Mouse (Mus musculus) MEL (cell line): ENCODE results near the gene Tmem79. TPM values are rescaled to one million over a fixed set of nuclear protein-coding genes. Genes with fewer than 3 reads are reported as not detected.
"Not testable (repeated sequence)": the region's sequence is repeated elsewhere in the genome, so short reads cannot be mapped to it uniquely, and the experiment has no call there.

Source experiments
- DNase-seq: peaks from one replicate; pipeline ENCODE4 v3.0.0; 2011; ENCODE audit warnings: low read depth, low spot score
- H3K27ac ChIP-seq: 2 replicates; pipeline ENCODE4 v1.5.1; 2012; ENCODE audit warnings: low read depth, mild to moderate bottlenecking, control low read depth, low read length, moderate library complexity; ENCODE audit not compliant: control insufficient read depth
- H3K27me3 ChIP-seq, 2 experiments: fragments of 150-350 bp in 1 of 2; sonication (generic) in 1 of 2; 2 replicates each; pipeline ENCODE4 v1.6.1; 2012; ENCODE audit warnings: low read length in 2 of 2, mild to moderate bottlenecking in 2 of 2, improper control_type of control experiment in 1 of 2, moderate library complexity in 1 of 2; ENCODE audit not compliant: insufficient read depth in 2 of 2, control insufficient read depth in 1 of 2
- H3K36me3 ChIP-seq, 2 experiments: 2 replicates each; pipeline ENCODE4 v1.6.1; 2012 to 2014; ENCODE audit warnings: low read length in 2 of 2, improper control_type of control experiment in 1 of 2, inconsistent platforms in 1 of 2, mild to moderate bottlenecking in 1 of 2; ENCODE audit not compliant: insufficient read depth in 2 of 2, control insufficient read depth in 1 of 2
- H3K4me1 ChIP-seq, 2 experiments: fragments of 150-350 bp in 1 of 2; sonication (generic) in 1 of 2; 2 replicates each; pipeline ENCODE4 v1.6.1; 2012; ENCODE audit warnings: low read length in 2 of 2, improper control_type of control experiment in 1 of 2, mild to moderate bottlenecking in 1 of 2; ENCODE audit not compliant: insufficient read depth in 2 of 2, control insufficient read depth in 1 of 2
- H3K4me3 ChIP-seq, 2 experiments: fragments of 150-350 bp in 1 of 2; sonication (generic) in 1 of 2; 2 replicates each; pipeline ENCODE4 v1.5.1; 2012; ENCODE audit warnings: low read depth in 2 of 2, low read length in 2 of 2, mild to moderate bottlenecking in 2 of 2, moderate library complexity in 2 of 2, control low read depth in 1 of 2, improper control_type of control experiment in 1 of 2; ENCODE audit not compliant: control insufficient read depth in 1 of 2, insufficient read depth in 1 of 2
- H3K79me2 ChIP-seq: 2 replicates; pipeline ENCODE4 v1.6.1; 2012; ENCODE audit warnings: mild to moderate bottlenecking, low read length, moderate library complexity; ENCODE audit not compliant: control insufficient read depth, poor library complexity, insufficient read depth
- H3K9ac ChIP-seq: 2 replicates; pipeline ENCODE4 v1.6.1; 2012; ENCODE audit warnings: low read depth, mild to moderate bottlenecking, control low read depth, low read length, moderate library complexity; ENCODE audit not compliant: control insufficient read depth, poor library complexity, severe bottlenecking
- H3K9me3 ChIP-seq: fragments of 150-350 bp; sonication (generic); replicated peaks from 2 replicates; pipeline ENCODE4 v1.6.1; 2012; ENCODE audit warnings: mild to moderate bottlenecking, low read length, improper control_type of control experiment, moderate library complexity; ENCODE audit not compliant: insufficient read depth
- CHD2 ChIP-seq: IDR thresholded peaks from 2 replicates; pipeline ENCODE4 v1.6.1; 2011; ENCODE audit warnings: low read length, improper control_type of control experiment
- CTCF ChIP-seq, 3 experiments: IDR thresholded peaks in 2 of 3; conservative IDR thresholded peaks in 1 of 3; 2 replicates each; pipeline ENCODE4 v1.5.1; 2011 to 2012; ENCODE audit warnings: low read length in 3 of 3, low read depth in 2 of 3, mild to moderate bottlenecking in 2 of 3, improper control_type of control experiment in 1 of 3, inconsistent platforms in 1 of 3, mixed read lengths in 1 of 3, moderate library complexity in 1 of 3; ENCODE audit not compliant: control insufficient read depth in 1 of 3, insufficient read depth in 1 of 3, poor library complexity in 1 of 3, severe bottlenecking in 1 of 3
- EP300 ChIP-seq, 2 experiments: IDR thresholded peaks; 2 replicates each; pipeline ENCODE4 v1.6.1; 2011; ENCODE audit warnings: improper control_type of control experiment in 2 of 2, low read length in 2 of 2, low read depth in 1 of 2, mild to moderate bottlenecking in 1 of 2
- GATA1 ChIP-seq: IDR thresholded peaks from 2 replicates; pipeline ENCODE4 v1.6.1; 2011; ENCODE audit warnings: low read depth, low read length, improper control_type of control experiment
- HCFC1 ChIP-seq: IDR thresholded peaks from 2 replicates; pipeline ENCODE4 v1.6.1; 2012; ENCODE audit warnings: low read depth, mild to moderate bottlenecking, inconsistent platforms, low read length, improper control_type of control experiment, moderate library complexity
- JUND ChIP-seq: IDR thresholded peaks from 2 replicates; pipeline ENCODE4 v1.6.1; 2011; ENCODE audit warnings: low read depth, mild to moderate bottlenecking, improper control_type of control experiment, low read length
- KAT2A ChIP-seq: conservative IDR thresholded peaks from 2 replicates; pipeline ENCODE4 v1.6.1; 2012; ENCODE audit warnings: low read depth, low read length, improper control_type of control experiment, inconsistent platforms
- MAZ ChIP-seq: IDR thresholded peaks from 2 replicates; pipeline ENCODE4 v1.6.1; 2012; ENCODE audit warnings: low read depth, mild to moderate bottlenecking, inconsistent platforms, low read length, improper control_type of control experiment
- MXI1 ChIP-seq: IDR thresholded peaks from 2 replicates; pipeline ENCODE4 v1.6.1; 2011; ENCODE audit warnings: mild to moderate bottlenecking, low read depth, low read length, improper control_type of control experiment
- MYC ChIP-seq: IDR thresholded peaks from 2 replicates; pipeline ENCODE4 v1.6.1; 2011; ENCODE audit warnings: low read depth, mild to moderate bottlenecking, low read length, improper control_type of control experiment, moderate library complexity
- NRF1 ChIP-seq: IDR thresholded peaks from 2 replicates; pipeline ENCODE4 v1.6.1; 2014; ENCODE audit warnings: low read depth, mild to moderate bottlenecking, inconsistent platforms, low read length, improper control_type of control experiment, moderate library complexity; ENCODE audit not compliant: poor library complexity, insufficient read depth, severe bottlenecking
- POLR2A ChIP-seq, 2 experiments: IDR thresholded peaks; 2 replicates each; pipeline ENCODE4 v1.6.1; 2011 to 2012; ENCODE audit warnings: low read length in 2 of 2, mild to moderate bottlenecking in 2 of 2, control low read depth in 1 of 2, improper control_type of control experiment in 1 of 2, low read depth in 1 of 2, moderate library complexity in 1 of 2; ENCODE audit not compliant: control insufficient read depth in 1 of 2, insufficient read depth in 1 of 2, poor library complexity in 1 of 2
- POLR2AphosphoS2 ChIP-seq: IDR thresholded peaks from 2 replicates; pipeline ENCODE4 v1.6.1; 2011; ENCODE audit warnings: low read length, improper control_type of control experiment
- POLR2AphosphoS5 ChIP-seq: IDR thresholded peaks from 2 replicates; pipeline ENCODE4 v1.6.1; 2012; ENCODE audit warnings: low read depth, borderline replicate concordance, mild to moderate bottlenecking, inconsistent platforms, low read length, moderate library complexity, mixed read lengths
- SIN3A ChIP-seq: IDR thresholded peaks from 2 replicates; pipeline ENCODE4 v1.6.1; 2012; ENCODE audit warnings: low read length, improper control_type of control experiment, inconsistent platforms
- SMC3 ChIP-seq: IDR thresholded peaks from 2 replicates; pipeline ENCODE4 v1.6.1; 2011; ENCODE audit warnings: low read depth, low read length, improper control_type of control experiment
- TCF12 ChIP-seq: IDR thresholded peaks from 2 replicates; pipeline ENCODE4 v1.6.1; 2014; ENCODE audit warnings: low read depth, mild to moderate bottlenecking, inconsistent platforms, low read length, improper control_type of control experiment, moderate library complexity
- UBTF ChIP-seq: IDR thresholded peaks from 2 replicates; pipeline ENCODE4 v1.6.1; 2012; ENCODE audit warnings: low read depth, mild to moderate bottlenecking, inconsistent platforms, low read length, improper control_type of control experiment, moderate library complexity, borderline replicate concordance; ENCODE audit not compliant: insufficient read depth
- USF1 ChIP-seq: IDR thresholded peaks from 2 replicates; pipeline ENCODE4 v1.6.1; 2014; ENCODE audit warnings: low read depth, mild to moderate bottlenecking, inconsistent platforms, low read length, improper control_type of control experiment, moderate library complexity
- polyA plus RNA-seq, 2 experiments: library from polyadenylated mRNA; stranded (reverse) in 1 of 2; unstranded in 1 of 2; fragments of >175 nt in 1 of 2; fragments of >200 nt in 1 of 2; gene quantifications; 2 replicates each; pipeline versions ENCODE4 v1.2.1 to v1.2.4; 2012; ENCODE audit warnings: low replicate concordance in 2 of 2, low read depth in 1 of 2; ENCODE audit not compliant: insufficient read length in 2 of 2, insufficient read depth in 1 of 2, missing spikeins in 1 of 2
- total RNA-seq: library from RNA; depleted of rRNA; stranded (reverse); fragments of 300-350 nt; gene quantifications from 2 replicates; pipeline ENCODE4 v1.2.3, GENCODE M21; 2012

Gene Tmem79
- total and polyA plus RNA-seq, 3 experiments: 2.2 to 3.7 TPM; not detected in 1

DNA sequence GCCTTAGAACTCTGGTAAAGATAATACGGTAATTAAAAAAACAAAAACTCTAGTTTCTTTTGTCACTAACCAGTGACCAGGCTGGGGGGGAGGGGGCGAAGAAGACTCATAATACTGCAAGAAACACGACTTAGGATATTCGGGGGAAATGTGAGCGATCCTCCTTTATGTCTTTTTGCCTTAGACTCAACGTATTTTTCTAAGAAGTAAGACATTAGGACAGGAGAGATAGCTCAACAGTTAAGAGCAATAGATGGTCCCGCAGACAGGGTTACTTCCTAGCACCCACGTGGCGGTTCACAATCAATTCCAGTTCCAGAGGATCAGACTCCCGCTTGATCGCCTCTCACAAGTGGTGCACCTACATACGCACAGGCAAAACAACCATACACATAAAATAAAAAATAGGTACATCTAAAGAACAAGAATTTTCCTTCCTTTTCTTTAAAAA is 39.8 kb downstream of the Tmem79 start (continued):
- TF ChIP-seq MXI1 (peak; percentile 100), CHD2 (peak; percentile 14; the same call in 1 of the 2 replicates), POLR2A (IDR thresholded peaks at IDR 0.05; ENCODE audit: control insufficient read depth in 1 of 2, insufficient read depth in 1 of 2, low read depth in 1 of 2, low read length in 2 of 2, poor library complexity in 1 of 2) (no peak), EP300 (IDR thresholded peaks at IDR 0.05; ENCODE audit: low read depth in 1 of 2, low read length in 2 of 2) (peak in 1 of 2 experiments; percentile 38; a peak in 1 of 4 replicates), USF1 (peak; percentile 83), HCFC1 (no peak), UBTF (no peak), MAZ (no peak; the same call in 1 of the 2 replicates), KAT2A (no peak; the same call in 1 of the 2 replicates), JUND (0 out of 2 replicates have a peak, but pooled peaks have one; percentile 21), POLR2AphosphoS2 (no peak; the same call in 1 of the 2 replicates)

DNA sequence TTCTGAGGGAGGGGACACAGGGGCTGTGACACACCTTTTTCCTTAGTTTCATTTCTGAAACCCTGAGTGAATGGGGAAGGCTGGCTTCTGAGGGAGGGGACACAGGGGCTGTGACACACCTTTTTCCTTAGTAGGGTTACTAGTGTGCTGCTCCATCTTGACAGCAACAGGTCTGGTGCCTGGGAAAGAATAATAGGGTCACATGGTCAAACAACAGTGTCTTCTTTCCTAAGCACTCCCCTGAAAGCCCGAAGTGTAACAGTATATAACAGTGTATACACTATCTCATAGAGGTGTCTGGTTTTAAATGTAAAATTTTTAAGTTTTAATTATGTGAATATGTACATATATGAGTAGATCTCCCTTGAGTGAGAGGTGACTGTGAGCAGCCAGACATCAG is 40.7 kb downstream of the Tmem79 start:
- H3K4me1 ChIP-seq: peaks cover 7 to 11% of the 10 kb centered on the region in 2 experiments
- TF ChIP-seq USF1: peak; percentile 78
- H3K79me2 ChIP-seq: peaks cover 36% of the 10 kb centered on the region
- peaks cover 8 to 27% of the 10 kb centered on the region in 2 experiments for H3K36me3 ChIP-seq
- not testable (repeated sequence) for H3K27me3 ChIP-seq, DNase-seq, H3K9me3 ChIP-seq
- H3K27ac ChIP-seq: peak overlapping the region; percentile 95
- H3K9ac ChIP-seq: peak overlapping the region; percentile 84
- H3K4me3 ChIP-seq: peak overlapping the region; percentile 70 to 75

DNA sequence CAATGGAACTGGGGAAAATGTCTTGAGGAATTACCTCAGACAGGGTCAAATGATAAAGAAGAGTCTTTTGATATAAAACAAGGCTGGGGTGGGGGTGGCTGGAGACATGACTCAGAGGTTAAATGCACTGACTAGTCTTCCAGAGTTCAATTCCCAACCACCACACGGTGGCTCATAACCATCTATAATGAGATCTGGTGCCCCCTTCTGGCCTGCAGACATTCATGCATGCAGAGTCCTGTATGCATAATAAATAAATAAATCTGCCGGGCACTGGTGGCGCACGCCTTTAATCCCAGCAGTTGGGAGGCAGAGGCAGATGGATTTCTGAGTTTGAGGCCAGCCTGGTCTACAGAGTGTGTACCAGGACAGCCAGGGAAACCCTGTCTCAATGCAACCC is 44.0 kb downstream of the Tmem79 start:
- no peak overlapping the region for H3K4me3 ChIP-seq
- peak; percentile 60 to 86 (median 63) for TF ChIP-seq CTCF (IDR thresholded peaks at IDR 0.05 in 2 of 3, conservative IDR thresholded peaks at IDR 0.05 in 1 of 3; ENCODE audit: control insufficient read depth in 1 of 3, insufficient read depth in 1 of 3, low read depth in 2 of 3, low read length in 3 of 3, poor library complexity in 1 of 3, severe bottlenecking in 1 of 3)
- TF ChIP-seq POLR2AphosphoS5: no peak
- no peak for TF ChIP-seq NRF1
- TF ChIP-seq SIN3A: peak; percentile 33; the same call in 1 of the 2 replicates
- peak; percentile 55 for TF ChIP-seq SMC3
- peak; percentile 60; the same call in 1 of the 2 replicates for TF ChIP-seq MYC
- 0 out of 2 replicates have a peak, but pooled peaks have one; percentile 9 for TF ChIP-seq TCF12
- no peak for TF ChIP-seq GATA1
- H3K79me2 ChIP-seq: peaks cover 5% of the 10 kb centered on the region
- peak; percentile 75 for DNase-seq
- no peaks in the 10 kb centered on the region for H3K27me3 ChIP-seq
- no peak overlapping the region for H3K27ac ChIP-seq
- H3K36me3 ChIP-seq: peaks cover 2 to 9% of the 10 kb centered on the region in 2 experiments; a peak in 3 of 4 replicates
- peaks cover 2% of the 10 kb centered on the region in 2 experiments; a peak in 1 of 4 replicates for H3K4me1 ChIP-seq
- H3K9ac ChIP-seq: no peak overlapping the region
- no peaks in the 10 kb centered on the region for H3K9me3 ChIP-seq

DNA sequence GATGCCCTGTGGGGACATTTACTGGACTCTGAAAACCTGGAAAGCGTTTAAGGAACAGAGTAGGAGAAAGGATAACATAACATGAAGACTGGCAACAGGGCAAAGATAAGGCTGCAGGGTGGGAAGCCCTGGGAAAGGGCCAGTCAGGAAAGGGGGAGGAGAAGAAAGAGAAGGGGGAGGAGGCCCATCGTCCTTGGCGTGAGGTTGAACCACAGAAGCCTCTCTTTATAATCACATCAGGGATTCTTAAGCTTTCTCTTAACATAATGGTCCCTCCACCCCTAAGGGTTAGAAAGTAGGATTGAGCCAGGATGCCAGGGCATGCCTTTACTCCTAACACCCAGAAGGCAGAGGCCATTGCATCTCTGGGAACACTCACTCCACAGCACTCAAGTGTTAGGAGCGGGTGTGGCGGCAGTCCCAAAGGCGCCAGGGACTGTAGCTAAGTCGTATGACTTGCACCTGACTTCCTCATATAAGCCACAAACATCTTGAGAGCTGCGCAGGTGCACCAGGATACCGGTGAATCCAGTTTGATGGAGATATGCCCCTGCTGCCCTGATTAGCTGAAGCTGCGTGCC is 47.7 kb downstream of the Tmem79 start:
- not testable (repeated sequence) for H3K79me2 ChIP-seq, H3K27ac ChIP-seq, H3K4me3 ChIP-seq, H3K27me3 ChIP-seq, H3K36me3 ChIP-seq, DNase-seq, H3K4me1 ChIP-seq, H3K9ac ChIP-seq, H3K9me3 ChIP-seq
